Mouse (Mus musculus) kidney, embryonic 15.5 days (tissue): ENCODE data around the gene Ints3. TPM values are rescaled to one million over a fixed set of nuclear protein-coding genes. Genes with fewer than 3 reads are reported as not detected.
A peak's percentile ranks its signal among the peaks of the same experiment; 100 is the strongest.

Experiments
- ATAC-seq: fragments of 200-750 bp; cut with Nextera tagmentation; replicated peaks from 2 replicates; pipeline ENCODE4 v1.8.0; 2017; ENCODE audit warnings: moderate TSS enrichment; ENCODE audit not compliant: low FRiP score
- H3K27ac ChIP-seq: fragments of 300-500 bp; sonication (generic); 2 replicates; pipeline ENCODE4 v1.5.1; 2015; ENCODE audit warnings: mild to moderate bottlenecking, inconsistent platforms
- H3K27me3 ChIP-seq: fragments of 300-500 bp; sonication (generic); 2 replicates; pipeline ENCODE4 v1.6.1; 2015; ENCODE audit warnings: inconsistent platforms
- H3K36me3 ChIP-seq: fragments of 300-500 bp; sonication (generic); 2 replicates; pipeline ENCODE4 v1.6.1; 2015; ENCODE audit warnings: inconsistent platforms
- H3K4me1 ChIP-seq: fragments of 300-500 bp; sonication (generic); 2 replicates; pipeline ENCODE4 v1.6.1; 2015; ENCODE audit warnings: inconsistent platforms
- H3K4me2 ChIP-seq: fragments of 300-500 bp; sonication (generic); 2 replicates; pipeline ENCODE4 v1.6.1; 2015; ENCODE audit warnings: moderate library complexity, mild to moderate bottlenecking, inconsistent platforms
- H3K4me3 ChIP-seq: fragments of 300-500 bp; sonication (generic); replicated peaks from 2 replicates; pipeline ENCODE4 v1.5.1; 2015; ENCODE audit warnings: mild to moderate bottlenecking, inconsistent platforms
- H3K9ac ChIP-seq: fragments of 300-500 bp; sonication (generic); 2 replicates; pipeline ENCODE4 v1.6.1; 2015; ENCODE audit warnings: mild to moderate bottlenecking, inconsistent platforms
- H3K9me3 ChIP-seq: fragments of 300-500 bp; sonication (generic); replicated peaks from 2 replicates; pipeline ENCODE4 v1.6.1; 2016; ENCODE audit warnings: inconsistent platforms
- WGBS: fragments of 180-500 bp; shearing (Covaris S2); methylation state at CpG from one replicate; pipeline ENCODE4 v1.1.7; 2015; ENCODE audit warnings: mixed read lengths; 5-methylcytosine and 5-hydroxymethylcytosine counted together
- polyA plus RNA-seq: library from polyadenylated mRNA; unstranded; fragments of >200 nt; fragmentation: Nextera tagmentation; extraction: Ambion mirVana; gene quantifications from 2 replicates; pipeline ENCODE4 v1.2.1, GENCODE M21; 2015

The Ints3 gene
- polyA plus RNA-seq, 1 experiment from 2014 or later = 38.1 TPM

DNA sequence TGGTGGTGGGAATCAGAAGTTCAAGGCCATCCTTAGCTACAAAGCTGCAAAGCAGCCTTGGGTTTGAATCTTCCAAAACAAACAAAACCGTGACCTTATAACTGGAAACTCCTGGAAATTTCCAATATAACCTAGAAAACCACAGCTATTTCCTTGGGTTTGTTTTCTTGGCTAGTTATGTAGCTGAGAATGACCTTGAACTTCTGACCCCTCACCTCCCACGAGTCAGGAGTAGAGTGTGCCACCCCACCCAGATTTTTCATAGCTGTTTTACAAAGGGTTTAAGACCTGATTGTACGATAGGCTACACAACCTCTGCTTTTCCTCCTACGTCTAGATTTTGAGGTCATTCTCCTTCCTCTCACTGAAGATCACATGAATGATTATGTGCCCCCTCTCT lies 3.7 kb upstream of the Ints3 start:
- H3K4me2 ChIP-seq = no peak overlapping the region
- ATAC-seq = no peak
- H3K27me3 ChIP-seq = no peaks in the 10 kb centered on the region
- H3K9ac ChIP-seq = no peak overlapping the region
- H3K27ac ChIP-seq = no peak overlapping the region
- no peaks in the 10 kb centered on the region for H3K36me3 ChIP-seq
- H3K4me3 ChIP-seq = no peak overlapping the region
- H3K9me3 ChIP-seq = no peaks in the 10 kb centered on the region
- H3K4me1 ChIP-seq = peaks cover 8% of the 10 kb centered on the region
- WGBS = 53% methylated on average over 4 of the region's 4 CpGs

- no peak for ATAC-seq
- Histone ChIP-seq H3K4me3 (peak overlapping the region; percentile 80), H3K27ac (peak overlapping the region; percentile 99), H3K4me1 (peaks cover 32% of the 10 kb centered on the region), H3K9me3 (no peaks in the 10 kb centered on the region), H3K9ac (peak overlapping the region; percentile 34), H3K36me3 (peaks cover 1% of the 10 kb centered on the region; the same call in 1 of the 2 replicates), H3K27me3 (no peaks in the 10 kb centered on the region), H3K4me2 (peak overlapping the region; percentile 77)
- 48% methylated on average over 11 of the region's 11 CpGs for WGBS
Measured at GRCm38 (mm10) chr3:90434073-90434730, 780 bp upstream of the Ints3 start.

DNA sequence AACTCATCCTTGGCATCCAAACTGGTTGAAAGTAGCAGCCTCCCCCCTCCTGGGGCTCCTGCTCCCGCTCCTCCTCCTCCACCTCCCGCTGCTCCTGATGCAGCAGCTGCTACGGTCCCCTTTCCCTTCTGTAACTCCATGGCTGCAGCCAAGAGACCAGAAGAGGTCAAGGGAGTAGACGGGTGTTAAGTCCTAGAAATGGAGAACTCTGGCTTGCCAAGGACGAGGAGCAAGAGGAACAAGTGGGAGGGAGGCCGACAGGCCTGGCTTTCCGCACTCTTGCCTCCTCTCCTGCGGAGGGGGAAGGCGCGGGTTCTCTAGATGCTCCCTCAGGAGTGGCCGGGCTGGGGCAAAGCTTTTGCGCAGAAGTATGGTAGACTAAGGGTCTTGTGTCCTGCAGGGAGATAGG lies 607 bp downstream of the Ints3 start:
- Histone ChIP-seq H3K27ac (peak overlapping the region; percentile 99), H3K4me3 (peak overlapping the region; percentile 80), H3K4me1 (peaks cover 46% of the 10 kb centered on the region), H3K9me3 (no peaks in the 10 kb centered on the region), H3K4me2 (peak overlapping the region; percentile 77), H3K9ac (peak overlapping the region; percentile 78), H3K36me3 (peaks cover 4% of the 10 kb centered on the region; the same call in 1 of the 2 replicates), H3K27me3 (no peaks in the 10 kb centered on the region)
- ATAC-seq = peak; percentile 37
- WGBS = 0% methylated on average over 12 of the region's 12 CpGs

DNA sequence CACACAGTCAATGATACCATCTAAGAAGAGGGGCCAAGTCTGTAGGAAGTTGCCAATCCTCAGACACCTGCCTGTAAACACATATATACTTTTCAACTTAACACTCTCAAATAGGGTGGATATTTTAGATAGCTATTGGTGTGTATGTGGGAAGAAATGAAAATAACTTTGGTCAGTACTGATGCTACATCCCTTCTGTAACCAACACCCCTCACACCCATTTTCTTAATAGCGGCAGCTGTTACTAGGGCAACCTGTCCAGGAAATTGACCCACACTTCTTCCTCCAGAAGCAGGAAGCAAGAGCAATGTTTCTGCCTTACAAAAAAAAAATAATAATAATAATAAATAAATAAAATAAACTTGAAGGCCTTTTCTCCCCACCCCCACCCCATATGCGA lies 1.1 kb downstream of the Ints3 start:
- H3K27ac ChIP-seq = peak overlapping the region; percentile 99; the same call in 1 of the 2 replicates
- no peaks in the 10 kb centered on the region for H3K27me3 ChIP-seq
- H3K4me2 ChIP-seq = peak overlapping the region; percentile 77
- H3K4me3 ChIP-seq = peak overlapping the region; percentile 80
- peaks cover 4% of the 10 kb centered on the region; the same call in 1 of the 2 replicates for H3K36me3 ChIP-seq
- H3K4me1 ChIP-seq = peaks cover 49% of the 10 kb centered on the region
- WGBS = 9% methylated on average over 2 of the region's 2 CpGs
- ATAC-seq = no peak
- H3K9ac ChIP-seq = peak overlapping the region; percentile 78
- no peaks in the 10 kb centered on the region for H3K9me3 ChIP-seq

GRCm38 (mm10) chr3:90429576-90429975 lies 3.8 kb downstream of the Ints3 start:
- Histone ChIP-seq H3K9me3 (no peaks in the 10 kb centered on the region), H3K4me2 (no peak overlapping the region), H3K27me3 (no peaks in the 10 kb centered on the region), H3K4me3 (no peak overlapping the region), H3K9ac (no peak overlapping the region), H3K4me1 (peaks cover 54% of the 10 kb centered on the region), H3K36me3 (peaks cover 12% of the 10 kb centered on the region; the same call in 1 of the 2 replicates), H3K27ac (no peak overlapping the region)
- WGBS = 83% methylated on average over 3 of the region's 3 CpGs
- ATAC-seq = no peak

GRCm38 (mm10) chr3:90428186-90428585 lies 5.2 kb downstream of the Ints3 start:
- Histone ChIP-seq H3K9ac (no peak overlapping the region), H3K36me3 (peaks cover 20% of the 10 kb centered on the region), H3K27me3 (no peaks in the 10 kb centered on the region), H3K4me3 (no peak overlapping the region), H3K4me2 (no peak overlapping the region), H3K9me3 (no peaks in the 10 kb centered on the region), H3K27ac (peak overlapping the region; percentile 56; the same call in 1 of the 2 replicates), H3K4me1 (peaks cover 49% of the 10 kb centered on the region)
- no peak for ATAC-seq
- WGBS = 78% methylated on average over 6 of the region's 6 CpGs

- no peak overlapping the region for H3K9ac ChIP-seq
- H3K27ac ChIP-seq = peak overlapping the region; percentile 56; the same call in 1 of the 2 replicates
- H3K9me3 ChIP-seq = no peaks in the 10 kb centered on the region
- no peaks in the 10 kb centered on the region for H3K27me3 ChIP-seq
- 82% methylated on average over 1 of the region's 1 CpGs for WGBS
- H3K36me3 ChIP-seq = peaks cover 26% of the 10 kb centered on the region
- H3K4me3 ChIP-seq = no peak overlapping the region
- H3K4me1 ChIP-seq = peaks cover 49% of the 10 kb centered on the region
- ATAC-seq = 0 out of 2 replicates have a peak, but pooled peaks have one; percentile 22
- H3K4me2 ChIP-seq = no peak overlapping the region
Measured at GRCm38 (mm10) chr3:90427574-90427973, 5.8 kb downstream of the Ints3 start.

DNA sequence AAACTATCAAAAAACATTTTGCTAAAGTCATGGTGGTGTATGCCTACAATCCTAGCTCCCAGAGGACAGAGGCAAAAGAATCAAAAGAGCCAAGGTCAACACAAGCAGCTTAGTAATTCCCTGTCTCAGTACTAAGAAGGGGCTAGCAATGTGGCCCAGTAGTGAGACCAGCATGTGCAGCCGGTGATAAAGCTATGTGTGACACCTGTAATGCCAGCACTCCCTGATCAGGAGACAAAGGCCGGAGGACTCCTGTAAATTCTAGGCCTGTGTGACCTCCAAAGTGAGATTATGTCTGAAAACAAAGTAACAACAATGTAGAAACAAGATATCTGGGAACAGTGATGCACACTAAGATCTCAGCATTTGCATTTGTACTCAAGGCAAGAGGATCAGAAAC lies 7.9 kb downstream of the Ints3 start:
- Histone ChIP-seq H3K4me1 (peaks cover 29% of the 10 kb centered on the region), H3K27ac (no peak overlapping the region), H3K36me3 (peaks cover 40% of the 10 kb centered on the region), H3K4me2 (no peak overlapping the region), H3K9me3 (no peaks in the 10 kb centered on the region), H3K4me3 (no peak overlapping the region), H3K9ac (no peak overlapping the region), H3K27me3 (no peaks in the 10 kb centered on the region)
- WGBS = 90% methylated on average over 2 of the region's 2 CpGs
- no peak for ATAC-seq

- no peak for ATAC-seq
Measured at GRCm38 (mm10) chr3:90423549-90423948, 9.9 kb downstream of the Ints3 start.

DNA sequence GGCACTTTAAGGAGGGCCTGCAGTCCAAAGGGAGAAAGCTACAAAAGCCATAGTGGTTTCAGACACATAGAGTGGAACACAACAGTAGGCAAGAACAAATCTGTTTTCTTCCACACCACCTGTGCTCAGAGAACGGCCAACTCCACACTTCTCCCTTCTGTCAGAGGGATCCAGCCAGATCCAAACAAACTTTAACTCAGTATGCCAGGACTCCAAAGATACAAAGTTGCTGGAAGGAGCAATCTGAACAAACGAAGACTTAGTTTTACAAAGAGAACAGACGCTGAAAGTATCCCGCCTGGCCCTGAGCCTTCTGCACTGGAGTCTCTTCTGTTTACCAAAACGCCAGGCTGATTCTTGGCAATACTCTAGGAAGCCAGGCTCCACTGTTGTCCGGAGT lies 12.7 kb downstream of the Ints3 start:
- H3K27me3 ChIP-seq = no peaks in the 10 kb centered on the region
- no peak overlapping the region for H3K27ac ChIP-seq
- ATAC-seq = no peak
- no peak overlapping the region for H3K4me2 ChIP-seq
- 93% methylated on average over 6 of the region's 6 CpGs for WGBS
- no peak overlapping the region for H3K4me3 ChIP-seq
- no peaks in the 10 kb centered on the region for H3K9me3 ChIP-seq
- no peak overlapping the region for H3K9ac ChIP-seq
- H3K36me3 ChIP-seq = peaks cover 76% of the 10 kb centered on the region
- no peaks in the 10 kb centered on the region for H3K4me1 ChIP-seq

More at GRCm38 (mm10) chr3:90423549-90423948, 9.9 kb downstream of the Ints3 start:
- Histone ChIP-seq H3K36me3 (peaks cover 54% of the 10 kb centered on the region), H3K9me3 (no peaks in the 10 kb centered on the region), H3K27ac (no peak overlapping the region), H3K27me3 (no peaks in the 10 kb centered on the region), H3K4me2 (no peak overlapping the region), H3K4me3 (no peak overlapping the region), H3K4me1 (peaks cover 16% of the 10 kb centered on the region), H3K9ac (no peak overlapping the region)

GRCm38 (mm10) chr3:90413011-90413396 lies 20.4 kb downstream of the Ints3 start:
- H3K27ac ChIP-seq = no peak overlapping the region
- peaks cover 99% of the 10 kb centered on the region for H3K36me3 ChIP-seq
- WGBS = 44% methylated on average over 3 of the region's 3 CpGs

DNA sequence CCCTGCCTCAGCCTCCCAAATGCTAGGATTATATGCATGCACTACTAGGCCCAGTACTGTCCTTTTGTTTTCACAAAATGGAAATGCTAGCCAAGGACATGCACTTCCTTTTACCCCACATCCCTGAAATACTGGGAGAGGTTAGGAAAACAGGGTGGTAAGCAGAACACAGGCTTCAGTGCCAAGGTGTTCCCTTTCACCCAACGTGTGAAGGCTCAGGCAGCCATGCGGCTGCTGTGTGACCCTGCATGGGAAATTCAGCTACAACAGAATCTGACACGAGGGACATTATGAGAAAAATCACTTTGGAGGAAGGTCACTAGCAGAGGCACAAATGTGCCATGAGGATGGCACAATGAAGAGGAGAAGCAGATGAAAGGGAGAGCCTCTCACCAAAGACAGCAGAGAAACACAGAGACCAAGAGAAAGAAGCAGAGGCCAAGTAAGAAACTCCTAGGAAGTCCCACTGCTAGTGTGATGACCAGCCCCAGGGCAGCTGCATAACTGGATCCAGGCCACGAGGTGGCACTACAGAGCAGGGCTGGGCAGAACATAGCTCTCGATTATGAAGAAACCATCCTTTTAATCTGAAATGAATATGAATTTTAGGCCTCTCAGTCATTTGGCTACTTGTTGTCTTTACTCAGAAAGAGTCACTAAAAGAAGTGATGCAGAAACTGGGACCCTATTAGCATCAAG lies 21.0 kb downstream of the Ints3 start:
- Histone ChIP-seq H3K4me1 (peaks cover 5% of the 10 kb centered on the region; the same call in 1 of the 2 replicates), H3K27me3 (no peaks in the 10 kb centered on the region), H3K9ac (no peak overlapping the region), H3K9me3 (no peaks in the 10 kb centered on the region), H3K4me2 (no peak overlapping the region), H3K36me3 (peaks cover 99% of the 10 kb centered on the region), H3K27ac (no peak overlapping the region), H3K4me3 (no peak overlapping the region)
- 39% methylated on average over 5 of the region's 5 CpGs for WGBS
- ATAC-seq = 0 out of 2 replicates have a peak, but pooled peaks have one; percentile 69

More at GRCm38 (mm10) chr3:90413011-90413396, 20.4 kb downstream of the Ints3 start:
- Histone ChIP-seq H3K27me3 (no peaks in the 10 kb centered on the region), H3K4me2 (no peak overlapping the region), H3K4me3 (no peak overlapping the region), H3K9ac (no peak overlapping the region), H3K9me3 (no peaks in the 10 kb centered on the region), H3K4me1 (peaks cover 5% of the 10 kb centered on the region; the same call in 1 of the 2 replicates)
- no peak for ATAC-seq
